Mouse (Mus musculus) midbrain, embryonic 15.5 days (tissue): ENCODE data around the gene Slc12a5. TPM values are rescaled to one million over a fixed set of nuclear protein-coding genes. Genes with fewer than 3 reads are reported as not detected.

ENCODE experiments used
- ATAC-seq: fragments of 200-750 bp; cut with Nextera tagmentation; replicated peaks from 2 replicates; pipeline ENCODE4 v1.8.0; 2017; ENCODE audit warnings: moderate TSS enrichment
- H3K27ac ChIP-seq: fragments of 300-500 bp; sonication (generic); 2 replicates; pipeline ENCODE4 v1.5.1; 2015; ENCODE audit warnings: mild to moderate bottlenecking, inconsistent platforms
- H3K27me3 ChIP-seq: fragments of 300-500 bp; sonication (generic); replicated peaks from 2 replicates; pipeline ENCODE4 v1.6.1; 2015; ENCODE audit warnings: inconsistent platforms
- H3K36me3 ChIP-seq: fragments of 300-500 bp; sonication (generic); replicated peaks from 2 replicates; pipeline ENCODE4 v1.6.1; 2015; ENCODE audit warnings: inconsistent platforms
- H3K4me1 ChIP-seq: fragments of 300-500 bp; sonication (generic); 2 replicates; pipeline ENCODE4 v1.6.1; 2015; ENCODE audit warnings: inconsistent platforms
- H3K4me2 ChIP-seq: fragments of 300-500 bp; sonication (generic); 2 replicates; pipeline ENCODE4 v1.6.1; 2015; ENCODE audit warnings: inconsistent platforms, mild to moderate bottlenecking, moderate library complexity
- H3K4me3 ChIP-seq: fragments of 300-500 bp; sonication (generic); 2 replicates; pipeline ENCODE4 v1.5.1; 2015; ENCODE audit warnings: mild to moderate bottlenecking, inconsistent platforms
- H3K9ac ChIP-seq: fragments of 300-500 bp; sonication (generic); 2 replicates; pipeline ENCODE4 v1.6.1; 2015; ENCODE audit warnings: mild to moderate bottlenecking, inconsistent platforms
- H3K9me3 ChIP-seq: fragments of 300-500 bp; sonication (generic); 2 replicates; pipeline ENCODE4 v1.6.1; 2016; ENCODE audit warnings: inconsistent platforms
- WGBS: fragments of 180-500 bp; shearing (Covaris S2); methylation state at CpG from one replicate; pipeline ENCODE4 v1.1.7; 2015; ENCODE audit warnings: mixed read lengths; 5-methylcytosine and 5-hydroxymethylcytosine counted together
- polyA plus RNA-seq: library from polyadenylated mRNA; unstranded; fragments of >200 nt; fragmentation: Nextera tagmentation; extraction: Ambion mirVana; gene quantifications from 2 replicates; pipeline ENCODE4 v1.2.1, GENCODE M21; 2015

Slc12a5 gene
- polyA plus RNA-seq, 1 experiment from 2014 or later, result 63.8 TPM

DNA sequence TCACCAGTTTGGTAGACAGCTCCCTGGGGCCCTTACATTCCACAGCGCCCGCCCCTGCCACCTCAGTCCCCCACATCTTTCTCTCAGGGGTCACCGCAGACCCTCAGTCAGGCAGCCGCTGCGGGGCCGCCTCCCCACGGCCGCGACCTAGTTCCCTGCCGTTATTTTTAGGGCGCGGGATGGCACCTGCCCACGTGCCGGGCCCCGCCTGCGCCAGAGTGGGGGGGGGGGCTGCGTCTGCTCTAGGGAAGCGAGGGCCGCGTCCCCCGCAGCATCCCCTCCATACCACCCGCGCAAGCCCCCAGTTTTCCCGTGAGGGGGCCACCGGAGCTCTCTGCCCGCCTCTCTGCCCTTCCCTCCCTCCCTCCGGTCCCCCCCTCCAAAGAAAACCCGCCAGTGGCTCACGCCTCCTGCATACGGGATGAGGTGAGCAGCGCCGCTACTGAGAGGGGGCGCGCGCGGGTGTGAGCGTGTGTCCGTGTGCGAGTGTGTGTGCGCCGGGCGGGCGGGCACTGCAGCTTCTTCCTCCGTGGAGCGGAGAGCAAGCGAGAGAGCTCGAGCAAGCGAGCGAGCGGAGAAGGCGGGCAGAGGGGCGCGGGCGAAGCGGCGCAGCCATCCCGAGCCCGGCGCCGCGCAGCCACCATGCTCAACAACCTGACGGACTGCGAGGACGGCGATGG, 7.3 kb downstream of the Slc12a5 start:
- Histone ChIP-seq H3K27me3 (0 out of 2 replicates have a peak, but pooled peaks cover 4% of the 10 kb centered on the region), H3K9ac (peak overlapping the region; percentile 76), H3K4me2 (peak overlapping the region; percentile 75), H3K36me3 (no peaks in the 10 kb centered on the region), H3K4me1 (peaks cover 80% of the 10 kb centered on the region), H3K4me3 (peak overlapping the region; percentile 71), H3K27ac (peak overlapping the region; percentile 95), H3K9me3 (no peaks in the 10 kb centered on the region)
- peak; percentile 76 for ATAC-seq
- WGBS, result under 1% methylated on average over 62 of the region's 65 CpGs

DNA sequence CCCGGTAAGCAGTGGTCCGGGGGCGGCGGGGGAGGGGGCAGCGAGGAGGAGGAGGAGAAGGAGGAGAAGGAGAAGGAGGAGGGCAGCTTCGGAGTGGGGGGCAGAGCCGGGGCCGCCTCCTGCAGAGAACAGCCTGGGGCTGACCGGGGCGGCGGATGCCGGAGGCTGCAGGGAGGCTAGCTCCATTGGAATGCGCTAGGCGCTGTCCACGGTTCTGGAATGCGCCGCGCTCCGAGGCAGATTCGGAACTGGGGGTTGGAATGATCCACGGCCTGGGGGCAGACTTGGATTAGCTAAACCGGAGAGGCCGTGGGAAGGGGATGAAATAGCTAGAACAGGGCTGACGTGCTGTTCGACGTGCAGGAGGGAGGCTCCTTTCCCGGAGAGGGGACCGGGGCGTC, 7.8 kb downstream of the Slc12a5 start:
- Histone ChIP-seq H3K27me3 (0 out of 2 replicates have a peak, but pooled peaks cover 4% of the 10 kb centered on the region), H3K4me1 (peaks cover 74% of the 10 kb centered on the region), H3K4me3 (peak overlapping the region; percentile 71), H3K9ac (peak overlapping the region; percentile 76), H3K9me3 (no peaks in the 10 kb centered on the region), H3K36me3 (no peaks in the 10 kb centered on the region), H3K27ac (peak overlapping the region; percentile 95), H3K4me2 (peak overlapping the region; percentile 75)
- ATAC-seq, result peak; percentile 25
- 1% methylated on average over 29 of the region's 29 CpGs for WGBS

DNA sequence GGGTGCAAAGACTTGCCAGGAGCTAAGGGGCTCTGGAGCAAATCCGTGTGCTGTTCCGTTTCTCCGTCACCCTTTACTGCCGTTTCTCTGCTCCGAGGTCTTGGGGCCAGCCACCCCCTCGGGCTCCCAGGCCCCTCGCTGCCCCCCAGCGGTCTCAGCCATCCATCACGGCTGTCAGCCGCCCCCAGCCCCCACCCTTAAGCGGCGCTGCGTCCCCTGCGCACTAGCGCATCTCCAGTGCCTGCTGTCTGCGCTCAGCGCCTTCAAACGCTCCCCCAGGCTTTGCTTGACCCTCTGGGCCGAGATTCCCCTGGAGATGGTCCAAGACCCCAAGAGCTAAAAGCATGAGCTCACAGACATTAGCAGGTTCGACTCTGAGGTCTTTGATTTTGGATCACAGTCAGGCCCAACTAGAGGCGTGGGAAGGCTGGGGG, 8.8 kb downstream of the Slc12a5 start:
- peaks cover 66% of the 10 kb centered on the region for H3K4me1 ChIP-seq

DNA sequence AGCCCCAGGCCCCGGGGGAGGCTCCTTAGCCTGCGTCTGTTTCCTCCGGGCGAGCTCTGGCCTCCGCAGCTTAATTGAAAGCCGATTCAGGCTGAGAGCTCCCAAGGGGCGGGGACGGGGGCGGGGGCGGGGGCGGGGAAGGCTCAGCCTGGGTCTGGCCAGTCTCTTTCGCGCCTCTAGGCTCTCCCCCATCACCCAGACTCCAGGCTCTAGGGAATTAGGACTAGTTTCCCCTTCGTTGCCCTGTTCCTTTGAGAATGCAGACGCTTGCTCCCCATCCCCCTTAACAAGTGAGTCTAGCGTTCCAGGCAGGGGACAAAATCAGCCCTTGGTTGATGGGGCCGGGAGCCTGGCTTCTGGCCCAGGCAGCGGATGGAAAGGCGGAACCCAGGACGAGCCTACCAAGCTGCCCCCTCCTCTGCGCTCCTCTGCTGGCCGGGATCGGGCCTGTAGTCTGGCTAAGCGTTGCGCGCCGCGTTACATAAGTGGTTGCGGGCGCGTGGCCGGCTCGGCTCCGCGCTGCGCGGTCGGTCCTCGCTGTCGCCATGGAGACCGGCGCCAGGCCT, 10.1 kb downstream of the Slc12a5 start:
- H3K27me3 ChIP-seq, result 0 out of 2 replicates have a peak, but pooled peaks cover 4% of the 10 kb centered on the region
- H3K9me3 ChIP-seq, result no peaks in the 10 kb centered on the region
- peak overlapping the region; percentile 51 for H3K9ac ChIP-seq
- peaks cover 53% of the 10 kb centered on the region for H3K4me1 ChIP-seq
- H3K36me3 ChIP-seq, result no peaks in the 10 kb centered on the region
- under 1% methylated on average over 42 of the region's 42 CpGs for WGBS
- H3K4me2 ChIP-seq, result peak overlapping the region; percentile 75
- H3K27ac ChIP-seq, result peak overlapping the region; percentile 68
- peak overlapping the region; percentile 71 for H3K4me3 ChIP-seq
- ATAC-seq, result peak; percentile 48

More for the DNA sequence above, 8.8 kb downstream of the Slc12a5 start:
- under 1% methylated on average over 21 of the region's 21 CpGs for WGBS
- Histone ChIP-seq H3K9me3 (no peaks in the 10 kb centered on the region), H3K27me3 (0 out of 2 replicates have a peak, but pooled peaks cover 4% of the 10 kb centered on the region), H3K27ac (peak overlapping the region; percentile 95), H3K4me2 (peak overlapping the region; percentile 75), H3K4me3 (peak overlapping the region; percentile 71), H3K9ac (peak overlapping the region; percentile 76), H3K36me3 (no peaks in the 10 kb centered on the region)
- no peak for ATAC-seq

DNA sequence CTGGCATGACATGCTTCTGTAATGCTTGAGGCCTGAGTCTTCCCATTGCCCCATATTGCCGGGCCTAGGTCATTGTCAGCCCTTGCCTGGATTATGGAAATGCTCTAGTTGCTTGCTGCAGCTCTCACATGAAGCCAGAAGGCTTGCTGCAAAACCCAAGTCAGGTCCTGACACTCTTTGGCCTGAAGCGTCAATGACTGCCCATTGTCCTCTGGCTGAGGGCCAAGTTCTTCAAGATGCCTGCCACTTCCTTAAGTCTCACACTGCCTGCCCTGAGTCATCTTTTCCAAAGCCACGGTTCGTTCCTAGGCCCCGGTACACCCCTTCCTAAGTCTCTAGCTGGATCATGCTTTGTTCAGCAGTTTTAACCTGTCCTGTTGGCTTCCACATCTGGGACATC, 12.0 kb downstream of the Slc12a5 start:
- 69% methylated on average over 5 of the region's 5 CpGs for WGBS
- H3K27ac ChIP-seq, result no peak overlapping the region
- peaks cover 40% of the 10 kb centered on the region for H3K4me1 ChIP-seq
- H3K36me3 ChIP-seq, result no peaks in the 10 kb centered on the region
- no peak overlapping the region for H3K4me2 ChIP-seq
- no peaks in the 10 kb centered on the region for H3K9me3 ChIP-seq
- H3K4me3 ChIP-seq, result no peak overlapping the region
- H3K27me3 ChIP-seq, result no peaks in the 10 kb centered on the region
- no peak for ATAC-seq
- H3K9ac ChIP-seq, result no peak overlapping the region

DNA sequence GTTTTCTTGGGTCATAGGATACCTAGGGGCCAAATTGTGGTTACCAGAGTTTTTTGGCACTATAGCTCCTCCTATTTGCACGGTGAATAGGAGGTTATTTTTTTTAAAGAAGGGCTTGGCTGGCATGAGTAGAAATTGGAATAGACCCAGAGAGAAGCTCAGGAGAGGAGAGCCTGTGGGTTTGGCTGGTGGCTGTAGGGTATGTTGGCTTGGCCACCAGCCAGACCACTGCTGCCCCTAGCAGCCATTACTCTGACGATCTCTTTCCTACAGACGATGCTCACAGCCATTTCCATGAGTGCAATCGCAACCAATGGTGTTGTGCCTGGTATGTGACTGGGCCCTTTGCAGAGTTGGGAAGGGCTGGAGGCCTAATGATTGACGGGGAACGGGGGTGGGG, 15.0 kb downstream of the Slc12a5 start:
- H3K27ac ChIP-seq, result no peak overlapping the region
- H3K4me1 ChIP-seq, result peaks cover 18% of the 10 kb centered on the region
- H3K9me3 ChIP-seq, result no peaks in the 10 kb centered on the region
- no peaks in the 10 kb centered on the region; the same call in 1 of the 2 replicates for H3K36me3 ChIP-seq
- H3K9ac ChIP-seq, result no peak overlapping the region
- H3K4me2 ChIP-seq, result no peak overlapping the region
- H3K27me3 ChIP-seq, result no peaks in the 10 kb centered on the region
- no peak for ATAC-seq
- WGBS, result 78% methylated on average over 6 of the region's 6 CpGs
- H3K4me3 ChIP-seq, result no peak overlapping the region

DNA sequence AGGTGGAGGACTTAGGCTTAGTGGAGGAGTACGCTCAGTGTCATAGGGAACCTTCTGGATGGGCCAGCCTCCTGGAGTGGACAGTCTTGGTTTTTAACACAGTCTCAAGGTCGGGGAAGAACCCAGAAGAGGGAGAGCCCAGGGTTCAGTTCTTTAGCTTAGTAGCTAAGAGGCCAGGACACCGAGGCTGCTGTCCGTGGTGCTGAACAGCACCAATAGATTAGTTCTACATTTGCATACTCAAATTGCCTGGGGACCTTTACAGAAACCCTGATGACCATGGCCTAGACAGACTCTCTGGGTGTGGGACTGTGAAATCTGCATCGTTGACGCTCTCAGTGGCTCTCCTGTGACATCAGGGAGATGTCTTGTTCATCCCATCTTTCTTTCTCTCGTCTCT, 19.1 kb downstream of the Slc12a5 start:
- no peaks in the 10 kb centered on the region for H3K27me3 ChIP-seq
- H3K36me3 ChIP-seq, result peaks cover 9% of the 10 kb centered on the region; the same call in 1 of the 2 replicates
- no peak overlapping the region for H3K27ac ChIP-seq
- 0 out of 2 replicates have a peak, but pooled peaks cover 3% of the 10 kb centered on the region for H3K4me1 ChIP-seq
- H3K4me2 ChIP-seq, result no peak overlapping the region
- H3K4me3 ChIP-seq, result no peak overlapping the region
- ATAC-seq, result no peak
- no peaks in the 10 kb centered on the region for H3K9me3 ChIP-seq
- no peak overlapping the region for H3K9ac ChIP-seq
- WGBS, result 16% methylated on average over 7 of the region's 7 CpGs

DNA sequence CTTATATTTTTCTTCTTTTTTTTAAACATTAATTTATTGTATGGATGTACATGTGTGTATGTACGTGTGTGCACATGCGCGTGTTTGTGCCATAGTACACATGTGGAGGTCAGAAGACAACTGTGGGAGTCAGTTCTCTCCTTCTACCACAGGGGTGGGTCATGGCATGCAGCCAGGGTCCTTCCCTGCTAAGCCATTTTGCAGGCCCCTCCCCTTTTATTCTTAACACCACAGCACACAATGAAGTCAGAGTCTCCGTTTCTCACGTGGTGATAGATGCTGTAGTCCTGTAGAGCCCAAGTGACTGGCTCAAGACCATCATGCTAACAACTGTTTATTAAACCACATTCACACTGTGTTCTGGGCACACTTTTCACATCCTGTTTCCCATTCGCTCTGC, 25.4 kb downstream of the Slc12a5 start:
- H3K4me2 ChIP-seq, result no peak overlapping the region
- H3K36me3 ChIP-seq, result peaks cover 15% of the 10 kb centered on the region
- no peak overlapping the region for H3K9ac ChIP-seq
- no peaks in the 10 kb centered on the region for H3K9me3 ChIP-seq
- H3K4me3 ChIP-seq, result no peak overlapping the region
- H3K27me3 ChIP-seq, result no peaks in the 10 kb centered on the region
- H3K27ac ChIP-seq, result no peak overlapping the region
- H3K4me1 ChIP-seq, result no peaks in the 10 kb centered on the region
- 80% methylated on average over 6 of the region's 6 CpGs for WGBS
- ATAC-seq, result no peak

DNA sequence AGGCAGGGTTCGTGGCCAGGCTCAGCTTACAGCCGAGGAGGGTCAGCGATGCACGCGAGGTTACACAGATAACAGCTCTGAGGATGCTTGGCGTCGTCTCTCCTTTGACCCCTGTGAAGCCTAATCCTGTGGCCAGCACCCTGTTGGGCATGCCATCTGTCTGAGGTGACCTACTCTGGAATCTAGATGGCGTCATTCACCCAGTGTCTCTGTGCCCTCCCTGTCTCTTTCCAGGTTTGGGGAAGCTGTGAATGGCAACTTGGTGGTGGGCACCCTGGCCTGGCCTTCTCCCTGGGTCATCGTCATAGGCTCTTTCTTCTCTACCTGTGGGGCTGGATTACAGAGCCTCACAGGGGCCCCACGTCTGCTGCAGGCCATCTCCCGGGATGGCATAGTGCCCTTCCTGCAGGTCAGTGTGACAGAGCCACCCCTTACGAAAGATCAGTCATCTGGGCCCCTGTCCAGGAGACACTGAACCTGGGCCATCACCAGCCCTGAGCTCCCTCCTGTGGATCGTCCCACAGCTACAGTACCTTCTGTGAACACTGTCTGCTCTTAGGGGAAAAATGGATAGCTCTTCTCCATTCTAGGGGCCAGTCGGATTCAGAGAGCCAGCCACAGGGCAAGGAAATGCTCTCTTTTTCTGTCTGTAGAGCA, 25.9 kb downstream of the Slc12a5 start:
- H3K9ac ChIP-seq, result no peak overlapping the region
- H3K27ac ChIP-seq, result no peak overlapping the region
- no peaks in the 10 kb centered on the region for H3K27me3 ChIP-seq
- no peaks in the 10 kb centered on the region for H3K9me3 ChIP-seq
- 74% methylated on average over 14 of the region's 14 CpGs for WGBS
- no peaks in the 10 kb centered on the region for H3K4me1 ChIP-seq
- H3K36me3 ChIP-seq, result peaks cover 14% of the 10 kb centered on the region
- no peak overlapping the region for H3K4me2 ChIP-seq
- no peak for ATAC-seq
- no peak overlapping the region for H3K4me3 ChIP-seq

DNA sequence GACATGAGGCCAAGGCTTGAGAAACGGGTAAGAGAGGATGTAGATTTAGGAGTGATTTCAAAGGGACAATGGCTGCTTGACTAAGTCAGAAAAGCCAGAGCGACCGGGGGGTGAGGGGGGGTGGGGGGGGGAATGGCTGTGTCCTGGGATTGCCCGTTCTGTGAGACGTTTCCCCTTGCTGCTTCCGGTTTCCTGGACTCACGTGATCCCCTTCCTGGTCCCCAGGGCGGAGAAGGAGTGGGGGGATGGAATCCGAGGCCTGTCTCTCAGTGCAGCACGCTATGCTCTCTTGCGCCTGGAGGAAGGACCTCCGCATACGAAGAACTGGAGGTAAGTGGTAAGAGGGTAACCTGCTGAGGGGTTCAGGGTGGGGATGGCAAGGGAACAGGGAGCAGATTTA, 28.2 kb downstream of the Slc12a5 start:
- ATAC-seq, result no peak
- WGBS, result 58% methylated on average over 13 of the region's 13 CpGs
- no peaks in the 10 kb centered on the region for H3K9me3 ChIP-seq

DNA sequence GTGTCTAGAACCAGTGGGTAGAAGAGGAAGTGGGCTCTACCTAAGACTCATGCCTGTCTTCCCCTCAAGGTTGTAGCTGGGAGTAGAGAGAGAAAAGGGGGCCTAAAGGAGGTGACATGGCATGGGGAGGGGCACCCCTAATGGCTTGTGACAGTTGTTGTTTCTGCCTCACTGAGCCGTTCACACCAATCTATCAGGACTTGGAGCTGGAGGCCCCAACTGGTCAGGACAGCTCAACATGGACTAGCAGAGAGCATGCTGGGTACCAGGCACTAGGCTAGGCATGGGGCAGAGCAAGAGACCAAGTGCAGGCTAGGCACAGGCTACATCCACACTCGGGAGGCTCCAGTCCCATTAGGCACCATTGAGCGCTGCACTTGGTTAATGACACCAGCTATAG, 30.5 kb downstream of the Slc12a5 start:
- no peak overlapping the region for H3K27ac ChIP-seq
- no peak overlapping the region for H3K9ac ChIP-seq
- ATAC-seq, result no peak

More for the DNA sequence above, 28.2 kb downstream of the Slc12a5 start:
- Histone ChIP-seq H3K27me3 (no peaks in the 10 kb centered on the region), H3K27ac (no peak overlapping the region), H3K4me3 (no peak overlapping the region), H3K9ac (no peak overlapping the region), H3K4me2 (no peak overlapping the region), H3K4me1 (no peaks in the 10 kb centered on the region), H3K36me3 (peaks cover 9% of the 10 kb centered on the region)

DNA sequence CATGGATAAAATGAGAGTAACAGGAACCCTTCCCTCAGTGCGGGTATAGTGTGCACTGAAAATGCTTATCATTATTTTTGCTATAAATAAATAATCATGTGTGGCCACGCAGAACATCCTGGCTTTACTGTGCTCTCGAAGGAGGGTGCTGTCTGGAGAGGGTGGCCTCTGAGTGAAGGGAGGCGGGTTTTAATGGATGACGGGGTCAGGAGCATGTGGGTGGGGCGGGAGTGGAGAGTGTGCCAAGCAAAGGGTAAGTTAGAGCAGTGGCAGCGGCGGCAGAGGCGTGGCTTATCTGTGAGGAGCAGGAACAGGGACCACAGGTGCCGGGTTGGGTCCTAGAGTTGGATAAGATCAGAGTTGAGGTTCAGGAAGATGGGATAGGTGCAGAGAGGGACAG, 31.2 kb downstream of the Slc12a5 start:
- no peaks in the 10 kb centered on the region for H3K4me1 ChIP-seq
- H3K4me3 ChIP-seq, result no peak overlapping the region
- H3K27me3 ChIP-seq, result no peaks in the 10 kb centered on the region
- H3K36me3 ChIP-seq, result peaks cover 3% of the 10 kb centered on the region; the same call in 1 of the 2 replicates
- H3K27ac ChIP-seq, result no peak overlapping the region
- WGBS, result 48% methylated on average over 10 of the region's 10 CpGs
- no peak for ATAC-seq
- no peaks in the 10 kb centered on the region for H3K9me3 ChIP-seq
- H3K9ac ChIP-seq, result no peak overlapping the region
- no peak overlapping the region for H3K4me2 ChIP-seq

More for the DNA sequence above, 30.5 kb downstream of the Slc12a5 start:
- Histone ChIP-seq H3K4me1 (no peaks in the 10 kb centered on the region), H3K36me3 (peaks cover 7% of the 10 kb centered on the region), H3K9me3 (no peaks in the 10 kb centered on the region), H3K27me3 (no peaks in the 10 kb centered on the region), H3K4me3 (no peak overlapping the region), H3K4me2 (no peak overlapping the region)
- WGBS, result 78% methylated on average over 3 of the region's 3 CpGs
